Comparison of ENCODE assay signal across 25 mouse cellular contexts in the genomic region with DNA sequence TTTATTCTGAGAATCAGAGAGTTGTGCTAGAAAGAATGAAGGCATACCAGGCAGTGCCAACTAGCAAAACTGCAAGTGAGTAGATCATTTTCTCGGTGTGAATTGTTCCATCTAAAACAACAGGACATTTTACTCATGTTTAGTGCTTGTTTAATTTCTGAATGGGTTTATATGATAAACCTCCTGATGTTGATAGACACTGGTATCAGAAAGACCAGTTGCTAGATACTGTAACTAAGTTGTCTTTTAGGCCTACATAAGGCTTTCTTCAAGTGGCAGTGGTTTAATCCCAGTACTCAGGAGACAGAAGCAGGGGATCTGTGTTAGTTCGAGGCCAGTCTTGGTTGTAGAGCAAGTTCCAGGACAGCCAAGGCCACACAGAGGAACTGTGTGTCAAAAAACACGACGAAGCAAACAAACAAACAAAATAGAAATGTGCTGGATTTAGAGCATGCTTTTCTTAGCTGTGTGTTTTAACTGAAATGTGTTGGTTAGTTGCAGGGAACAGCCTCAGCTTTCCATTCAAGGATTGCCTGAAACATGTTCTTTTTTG. TPM values are rescaled to one million over a fixed set of nuclear protein-coding genes. Genes with fewer than 3 reads are reported as not detected.
DNase-seq lines count a peak whose midpoint lies in the region; ATAC-seq and TF ChIP-seq lines count a peak whose summit lies in the region.
"Had no signal": no experiment of that assay in that cellular context is flagged by ENCODE, and none has a peak within 500 bp of the region (broad histone marks: within the 10 kb centered on the region; RNA-seq: fewer than 3 reads in every experiment).

No protein-coding gene starts in this region.

- H3K4me1 ChIP-seq in liver, embryonic 14.5 days (replicated peaks; ENCODE audit: control insufficient read depth in 2 of 2, insufficient read depth in 2 of 2, low read length in 1 of 2): peaks cover 17 to 22% of the 10 kb centered on the region in 2 experiments
- peaks cover 8% of the 10 kb centered on the region for H3K4me1 ChIP-seq in liver, postnatal 0 days (ENCODE audit: insufficient read depth)
- H3K4me1 ChIP-seq in bone marrow, adult 2 months (ENCODE audit: control insufficient read depth, insufficient read depth, low read length): peaks cover 4% of the 10 kb centered on the region
- H3K4me1 ChIP-seq: embryonic facial prominence, embryonic 13.5 days; embryonic facial prominence, embryonic 15.5 days; forebrain, embryonic 10.5 days; forebrain, embryonic 12.5 days had no signal

- 42% methylated on average over 4 of the region's 4 CpGs for WGBS in liver, embryonic 14.5 days (ENCODE audit: insufficient replicate concordance)
- 54% methylated on average over 4 of the region's 4 CpGs for WGBS in liver, postnatal 0 days (ENCODE audit: insufficient replicate concordance)
- 54% methylated on average over 4 of the region's 4 CpGs for WGBS in bone marrow, adult 2 months

- TF ChIP-seq POLR2A in bone marrow, adult 2 months (IDR thresholded peaks at IDR 0.05; ENCODE audit: borderline replicate concordance, control insufficient read depth, low read depth, low read length): no peak

- H3K4me2 ChIP-seq in liver, embryonic 14.5 days (ENCODE audit: low read depth): no peak overlapping the region
- H3K4me2 ChIP-seq in liver, postnatal 0 days (ENCODE audit: low read depth, low read length): no peak overlapping the region
- H3K4me2 ChIP-seq: embryonic facial prominence, embryonic 13.5 days; embryonic facial prominence, embryonic 15.5 days; forebrain, embryonic 12.5 days had no signal

- no peak for ATAC-seq in liver, embryonic 14.5 days (ENCODE audit: insufficient read depth)
- no peak for ATAC-seq in liver, postnatal 0 days
- ATAC-seq in megakaryocyte-erythroid progenitor cell, adult 5-6 weeks (replicated peaks; ENCODE audit: low FRiP score, low TSS enrichment, poor library complexity, severe bottlenecking): peak; percentile 18
- ATAC-seq in inflammation-experienced regulatory T-cells, adult 6 months: no peak
- ATAC-seq: forebrain, embryonic 14.5 days; forebrain, embryonic 16.5 days had no signal

- DNase-seq in liver, embryonic 14.5 days (ENCODE audit: low read depth in 3 of 3, low spot score in 3 of 3): no peak
- DNase-seq in liver, postnatal 0 days: no peak
- no peak for DNase-seq in right cerebral cortex, postnatal 14 days
- DNase-seq: adrenal gland, adult 2 months; adrenal gland, postnatal 10 days; adrenal gland, postnatal 25 days; cerebellum, adult 11 months; cerebellum, adult 18-20 months; cerebellum, adult 8-10 months; cerebellum, adult 9-11 months; cerebellum, postnatal 14 days; cerebellum, postnatal 36 days; embryo, embryonic 11 days had no signal

- 0 out of 2 replicates have a peak, but pooled peaks have one; percentile 22 for TF ChIP-seq EP300 in liver, embryonic 14.5 days (IDR thresholded peaks at IDR 0.05; ENCODE audit: low read depth)
- no peak for TF ChIP-seq EP300 in liver, postnatal 0 days (IDR thresholded peaks at IDR 0.05; ENCODE audit: low read depth)

- no peak overlapping the region for H3K27ac ChIP-seq in liver, embryonic 14.5 days
- H3K27ac ChIP-seq in liver, postnatal 0 days (ENCODE audit: low read depth): no peak overlapping the region
- H3K27ac ChIP-seq in bone marrow, adult 2 months (ENCODE audit: control insufficient read depth, insufficient read depth, low read depth, low read length, poor library complexity): peak overlapping the region; percentile 19; the same call in 1 of the 2 replicates
- H3K27ac ChIP-seq: embryonic facial prominence, embryonic 13.5 days; embryonic facial prominence, embryonic 15.5 days; forebrain, embryonic 10.5 days; forebrain, embryonic 12.5 days had no signal

- H3K36me3 ChIP-seq in liver, embryonic 14.5 days (replicated peaks; ENCODE audit: control insufficient read depth, insufficient read depth, low read depth): no peaks in the 10 kb centered on the region
- H3K36me3 ChIP-seq in liver, postnatal 0 days (replicated peaks; ENCODE audit: insufficient read depth, low read length): peaks cover 28% of the 10 kb centered on the region

- TF ChIP-seq CTCF in liver, embryonic 14.5 days (IDR thresholded peaks at IDR 0.05; ENCODE audit: low read depth): no peak
- no peak for TF ChIP-seq CTCF in liver, postnatal 0 days (IDR thresholded peaks at IDR 0.05; ENCODE audit: low read depth)
- no peak for TF ChIP-seq CTCF in bone marrow, adult 2 months (IDR thresholded peaks at IDR 0.05; ENCODE audit: control insufficient read depth, insufficient read depth, low read length)

- H3K9ac ChIP-seq in liver, embryonic 14.5 days (replicated peaks): no peak overlapping the region
- H3K9ac ChIP-seq in liver, postnatal 0 days (replicated peaks): no peak overlapping the region
- H3K9ac ChIP-seq: embryonic facial prominence, embryonic 13.5 days; embryonic facial prominence, embryonic 15.5 days; forebrain, embryonic 12.5 days had no signal

- no peak overlapping the region for H3K4me3 ChIP-seq in liver, embryonic 14.5 days (ENCODE audit: insufficient read depth in 1 of 2, low read depth in 2 of 2, low read length in 2 of 2)
- H3K4me3 ChIP-seq in liver, postnatal 0 days (ENCODE audit: low read depth, low read length): no peak overlapping the region
- H3K4me3 ChIP-seq in bone marrow, adult 2 months (replicated peaks; ENCODE audit: control insufficient read depth, low read depth, low read length): no peak overlapping the region
- H3K4me3 ChIP-seq: embryonic facial prominence, embryonic 13.5 days; embryonic facial prominence, embryonic 15.5 days; erythroblast, embryonic 14.5 days; forebrain, embryonic 10.5 days; forebrain, embryonic 12.5 days had no signal

- H3K27me3 ChIP-seq in liver, embryonic 14.5 days (ENCODE audit: control insufficient read depth, insufficient read depth, low read length): no peaks in the 10 kb centered on the region
- H3K27me3 ChIP-seq in liver, postnatal 0 days (ENCODE audit: insufficient read depth, low read length): no peaks in the 10 kb centered on the region
- H3K27me3 ChIP-seq: CH12.LX; embryonic facial prominence, embryonic 13.5 days; embryonic facial prominence, embryonic 15.5 days; forebrain, embryonic 12.5 days had no signal

- no peaks in the 10 kb centered on the region for H3K9me3 ChIP-seq in liver, embryonic 14.5 days (ENCODE audit: control insufficient read depth, low read length)
- H3K9me3 ChIP-seq in liver, postnatal 0 days (ENCODE audit: low read length): no peaks in the 10 kb centered on the region
- H3K9me3 ChIP-seq: embryonic facial prominence, embryonic 13.5 days; embryonic facial prominence, embryonic 15.5 days; forebrain, embryonic 10.5 days; forebrain, embryonic 12.5 days; G1E had no signal

RNA-seq across cellular contexts. Expression of a gene that starts 34.0 kb away (rescaled TPM):
- polyA plus RNA-seq in liver, embryonic 14.5 days (2012; rRNA removed): 26.3 and 44.4 TPM in 2 replicates
- polyA plus RNA-seq in liver, embryonic 14.5 days (2014; fragmentation: Nextera tagmentation; extraction: Ambion mirVana): 126 and 134 TPM in 2 replicates
- polyA plus RNA-seq in liver, postnatal 0 days (2015; fragmentation: Nextera tagmentation; extraction: Ambion mirVana): 101 and 106 TPM in 2 replicates
- 39.5 and 74.7 TPM in 2 replicates for polyA plus RNA-seq in bone marrow, adult 2 months (2011; ENCODE audit: insufficient read depth, insufficient read length, low replicate concordance, missing spikeins)
- 154 and 175 TPM in 2 replicates for total RNA-seq in megakaryocyte-erythroid progenitor cell, adult 5-6 weeks (2014; fragmentation: Nextera tagmentation)
- 296 and 300 TPM in 2 replicates for total RNA-seq in megakaryocyte-erythroid progenitor cell, adult 5-6 weeks (2017)
- 100 to 1,000 TPM; 117 to 176 (median 128) TPM for polyA plus RNA-seq in inflammation-experienced regulatory T-cells, adult 6 months (2017; shearing (Covaris generic))
